Mouse (Mus musculus): Measurements from ENCODE around the gene Mcee.

GRCm38 (mm10) chr7:64373147-64373829, 19.1 kb upstream of the Mcee start:
- TF ChIP-seq CTCF (IDR thresholded peaks at IDR 0.05; ENCODE audit: low read depth, low read length) (no peak), POLR2A (IDR thresholded peaks at IDR 0.05; ENCODE audit: extremely low read depth, insufficient read depth, low read length) (no peak)

Measured in liver, adult 2 months (tissue).